Mouse (Mus musculus) E14TG2a.4 (cell line): ENCODE results near the gene Dync1li2.

Source experiments
- CTCF ChIP-seq: conservative IDR thresholded peaks from 2 replicates; pipeline ENCODE4 v1.5.1; 2014; ENCODE audit warnings: low read length
- POU5F1 ChIP-seq: IDR thresholded peaks from 2 replicates; pipeline ENCODE4 v1.6.1; 2014; ENCODE audit warnings: low read length, borderline replicate concordance

DNA sequence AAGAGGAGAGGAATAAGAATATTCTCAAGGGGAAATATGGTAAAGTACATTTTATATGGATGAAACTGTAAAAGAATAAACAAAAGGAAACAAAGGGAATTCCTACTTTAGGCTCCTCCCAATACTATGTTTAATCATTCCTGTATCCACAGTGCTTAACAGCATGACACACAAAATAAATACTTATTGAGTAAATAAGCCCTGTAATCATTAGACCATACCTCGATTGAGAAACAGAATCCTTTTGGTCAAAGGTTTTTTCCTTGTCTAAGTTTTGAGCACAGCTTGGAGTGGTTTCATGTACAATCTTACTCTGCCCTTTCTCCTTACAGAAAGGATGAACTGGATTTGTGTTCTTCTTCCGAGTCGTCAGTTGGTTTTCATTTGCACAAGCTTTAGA lies 29.6 kb upstream of the Dync1li2 start:
- TF ChIP-seq CTCF (no peak), POU5F1 (no peak)
